Mouse (Mus musculus) testis, adult 2 months (tissue): ENCODE data around the gene Itpr3. TPM values are rescaled to one million over a fixed set of nuclear protein-coding genes. Genes with fewer than 3 reads are reported as not detected.

Source experiments
- H3K27ac ChIP-seq: fragments of 200-500 bp; 2 replicates; pipeline ENCODE4 v1.5.1; 2012; ENCODE audit warnings: low read depth, low read length; ENCODE audit not compliant: control insufficient read depth, insufficient read depth
- H3K27me3 ChIP-seq: fragments of 200-500 bp; 2 replicates; pipeline ENCODE4 v1.6.1; 2012; ENCODE audit warnings: mild to moderate bottlenecking, low read length, moderate library complexity; ENCODE audit not compliant: control insufficient read depth, insufficient read depth
- H3K36me3 ChIP-seq: fragments of 200-500 bp; 2 replicates; pipeline ENCODE4 v1.6.1; 2012; ENCODE audit warnings: mild to moderate bottlenecking, low read length; ENCODE audit not compliant: control insufficient read depth, insufficient read depth
- H3K4me1 ChIP-seq: fragments of 200-500 bp; 2 replicates; pipeline ENCODE4 v1.6.1; 2012; ENCODE audit warnings: low read length; ENCODE audit not compliant: control insufficient read depth, insufficient read depth
- H3K4me3 ChIP-seq: fragments of 200-500 bp; 2 replicates; pipeline ENCODE4 v1.5.1; 2012; ENCODE audit warnings: low read depth, mild to moderate bottlenecking, low read length, moderate library complexity, mixed read lengths; ENCODE audit not compliant: control insufficient read depth
- CTCF ChIP-seq: fragments of 200-500 bp; IDR thresholded peaks from 2 replicates; pipeline ENCODE4 v1.5.1; 2012; ENCODE audit warnings: low read depth, mild to moderate bottlenecking, inconsistent platforms, low read length, moderate library complexity; ENCODE audit not compliant: control insufficient read depth, insufficient read depth, insufficient replicate concordance
- POLR2A ChIP-seq: fragments of 200-500 bp; IDR thresholded peaks from 2 replicates; pipeline ENCODE4 v1.6.1; 2012; ENCODE audit warnings: low read depth, mild to moderate bottlenecking, inconsistent platforms, low read length, moderate library complexity; ENCODE audit not compliant: control insufficient read depth
- polyA plus RNA-seq: library from polyadenylated mRNA; depleted of rRNA; stranded (reverse); fragments of >200 nt; gene quantifications from 2 replicates; pipeline ENCODE4 v1.2.3, GENCODE M21; 2012

Itpr3 gene
- polyA plus RNA-seq, 1 experiment, result 32.7 TPM

DNA sequence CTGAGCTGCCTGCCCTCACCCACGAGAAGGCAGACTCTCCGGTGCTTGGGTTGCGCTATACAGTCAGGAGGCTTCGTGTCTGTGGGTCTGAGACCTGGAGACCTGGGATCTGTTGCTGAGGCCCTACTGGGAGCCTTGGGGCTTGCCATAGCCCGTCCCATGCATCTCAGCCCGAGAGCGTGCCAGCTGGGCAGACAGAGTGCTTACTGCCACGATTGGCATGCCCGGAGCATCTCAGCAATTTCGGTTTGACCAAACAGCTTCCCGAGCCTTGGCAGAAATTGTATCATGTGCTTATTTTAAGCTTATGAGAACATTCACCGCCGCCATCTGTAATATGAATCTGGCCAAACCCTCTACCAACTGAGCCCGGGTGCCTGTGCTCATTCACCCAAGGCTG, 97.2 kb downstream of the Itpr3 start:
- Histone ChIP-seq H3K4me3 (no peak overlapping the region), H3K27me3 (no peaks in the 10 kb centered on the region), H3K4me1 (peaks cover 9% of the 10 kb centered on the region), H3K27ac (no peak overlapping the region), H3K36me3 (no peaks in the 10 kb centered on the region)
- TF ChIP-seq CTCF (no peak), POLR2A (no peak)

DNA sequence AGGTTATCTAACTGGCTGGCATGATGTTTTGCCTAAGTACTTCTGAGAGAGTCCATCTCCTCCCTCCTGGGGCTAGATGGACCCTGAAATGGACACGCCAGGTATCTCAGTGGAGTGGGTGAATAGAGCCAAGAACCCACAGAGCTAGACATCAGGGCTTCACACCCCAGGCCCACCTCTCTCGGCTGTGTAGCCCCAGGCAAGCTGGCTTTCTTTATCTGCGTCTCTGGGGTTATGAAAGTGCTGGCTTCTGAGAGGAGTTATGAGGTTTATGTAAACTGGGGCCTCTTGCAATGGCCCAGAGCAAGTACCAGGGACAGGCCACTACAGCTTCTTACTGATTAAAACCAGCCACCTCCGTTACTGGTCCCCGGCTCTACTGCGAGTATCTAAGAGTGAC, 97.8 kb downstream of the Itpr3 start:
- Histone ChIP-seq H3K27ac (no peak overlapping the region), H3K27me3 (no peaks in the 10 kb centered on the region), H3K4me3 (no peak overlapping the region), H3K4me1 (peaks cover 9% of the 10 kb centered on the region), H3K36me3 (no peaks in the 10 kb centered on the region)
- TF ChIP-seq CTCF, result no peak
- no peak for TF ChIP-seq POLR2A

DNA sequence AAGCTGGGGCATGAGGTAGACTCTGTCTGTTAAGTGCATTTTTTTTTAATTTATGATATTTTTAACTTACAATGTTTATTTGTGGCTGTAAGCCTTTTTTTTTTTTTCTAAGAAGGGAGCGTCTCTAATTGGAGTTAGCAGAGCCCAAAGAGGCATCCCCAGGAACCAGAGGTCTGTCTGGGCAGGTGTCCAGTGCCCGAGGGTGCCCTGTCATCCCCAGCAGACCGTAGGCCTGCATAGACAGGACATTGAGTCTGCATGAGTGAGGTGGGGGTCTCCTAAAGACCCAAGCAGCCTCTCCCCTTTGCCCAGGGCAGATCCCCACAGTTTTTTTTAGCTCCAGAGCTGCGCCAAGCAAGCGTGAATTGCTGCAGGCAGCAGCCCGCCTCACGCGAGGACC, 98.6 kb downstream of the Itpr3 start:
- Histone ChIP-seq H3K36me3 (no peaks in the 10 kb centered on the region), H3K4me1 (peaks cover 7% of the 10 kb centered on the region), H3K27ac (no peak overlapping the region), H3K27me3 (no peaks in the 10 kb centered on the region), H3K4me3 (no peak overlapping the region)
- TF ChIP-seq POLR2A (no peak), CTCF (no peak)

DNA sequence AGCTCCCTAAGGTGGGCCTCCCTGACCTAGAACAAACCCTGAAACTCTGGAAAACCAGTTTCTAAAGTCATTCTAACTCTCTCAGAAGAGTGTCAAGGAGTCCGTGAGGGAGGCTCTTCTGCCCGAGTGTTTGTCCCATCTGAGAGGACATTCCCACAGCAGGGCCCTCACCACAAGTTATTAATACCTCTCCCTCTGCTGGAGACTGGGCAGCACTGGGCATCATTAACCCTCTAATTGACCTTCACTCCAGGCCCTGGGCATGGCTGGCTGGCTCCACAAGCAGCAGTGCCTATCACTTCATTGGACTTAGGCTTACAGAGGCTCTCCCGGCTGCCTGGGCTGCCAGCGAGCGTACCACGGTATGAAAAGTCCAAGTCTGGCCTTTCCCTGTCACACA, 101.3 kb downstream of the Itpr3 start:
- no peaks in the 10 kb centered on the region for H3K27me3 ChIP-seq
- no peak overlapping the region for H3K27ac ChIP-seq
- no peak overlapping the region for H3K4me3 ChIP-seq
- no peak for TF ChIP-seq POLR2A
- TF ChIP-seq CTCF, result no peak
- peaks cover 4% of the 10 kb centered on the region; the same call in 1 of the 2 replicates for H3K4me1 ChIP-seq
- H3K36me3 ChIP-seq, result no peaks in the 10 kb centered on the region

DNA sequence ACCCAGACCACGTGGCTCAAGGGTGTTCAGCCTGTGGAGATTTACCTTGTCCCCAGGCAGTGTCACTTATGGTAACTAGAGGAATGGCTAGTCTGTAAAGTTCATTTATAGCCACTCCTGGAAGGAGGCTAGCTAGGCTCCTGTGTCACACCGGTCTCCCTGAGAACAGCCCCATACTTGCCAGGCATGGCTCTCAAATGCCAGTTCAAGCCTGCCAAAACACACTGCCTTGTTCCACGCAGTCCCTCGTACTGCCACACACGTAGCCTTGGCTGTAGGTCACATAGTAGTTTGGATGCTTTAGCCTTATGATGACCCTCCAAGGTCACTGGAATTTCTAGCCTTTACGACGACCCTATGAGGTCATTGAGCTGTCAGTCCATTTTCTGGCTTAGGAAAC, 102.1 kb downstream of the Itpr3 start:
- Histone ChIP-seq H3K27ac (no peak overlapping the region), H3K4me1 (no peaks in the 10 kb centered on the region), H3K27me3 (no peaks in the 10 kb centered on the region), H3K4me3 (no peak overlapping the region), H3K36me3 (no peaks in the 10 kb centered on the region)
- TF ChIP-seq CTCF (no peak), POLR2A (no peak)

DNA sequence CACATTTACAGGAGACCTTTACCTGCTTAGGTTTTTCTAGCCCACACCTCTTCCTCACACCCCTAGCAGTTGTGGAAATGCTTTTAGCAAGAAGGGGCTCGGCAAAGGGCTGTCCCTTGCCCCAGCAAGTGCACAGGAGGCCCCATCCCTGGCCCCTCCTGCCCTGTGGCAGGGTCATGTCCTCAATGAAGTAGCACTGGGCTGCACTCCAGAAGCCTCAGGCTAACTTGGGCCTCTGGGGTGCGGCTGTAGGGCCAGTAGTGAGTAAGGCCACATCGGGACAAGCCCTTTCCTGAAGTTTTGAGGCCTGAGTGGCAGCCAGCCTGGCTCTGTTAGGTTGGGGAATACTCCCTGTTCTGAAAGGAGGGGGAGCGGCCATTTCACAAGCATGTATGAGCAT, 103.8 kb downstream of the Itpr3 start:
- H3K36me3 ChIP-seq, result no peaks in the 10 kb centered on the region
- H3K4me3 ChIP-seq, result no peak overlapping the region
- no peak for TF ChIP-seq CTCF
- TF ChIP-seq POLR2A, result no peak
- H3K27ac ChIP-seq, result no peak overlapping the region
- no peaks in the 10 kb centered on the region for H3K27me3 ChIP-seq
- H3K4me1 ChIP-seq, result no peaks in the 10 kb centered on the region

DNA sequence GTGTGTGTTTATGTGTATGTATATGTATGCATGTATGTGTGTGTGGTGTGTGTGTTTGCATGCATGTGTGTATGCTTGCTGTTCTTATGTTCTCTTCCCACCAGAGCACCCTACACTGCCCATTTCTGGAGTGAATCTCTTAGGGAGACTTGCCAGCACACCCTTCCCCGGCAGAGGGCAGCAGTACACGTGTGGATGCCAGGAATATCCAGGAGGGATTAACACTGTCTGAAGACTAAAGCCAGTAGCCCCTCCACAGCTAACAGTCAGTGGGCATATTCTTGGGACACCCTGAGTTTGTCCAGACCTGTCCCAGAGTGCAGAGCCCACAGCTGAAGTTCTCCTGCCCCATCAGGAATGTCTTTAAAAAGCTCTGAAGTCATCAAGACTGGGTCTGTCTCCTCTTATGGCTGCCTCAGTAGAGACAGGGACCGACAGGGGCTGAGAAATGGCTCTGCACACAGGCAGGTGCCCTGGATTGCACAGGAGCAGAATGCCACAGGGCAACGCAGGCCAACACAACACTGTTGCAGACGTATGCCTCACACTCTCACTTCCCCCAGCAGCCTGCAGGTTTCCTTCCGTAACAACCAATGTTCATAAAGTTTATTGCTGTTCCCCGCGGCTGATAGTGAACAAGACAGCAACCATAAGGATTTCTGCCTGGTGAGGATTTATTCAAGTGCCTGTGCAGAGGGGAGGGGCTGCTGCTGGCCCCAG, 108.1 kb downstream of the Itpr3 start:
- no peak overlapping the region for H3K4me3 ChIP-seq
- H3K36me3 ChIP-seq, result no peaks in the 10 kb centered on the region
- peak; percentile 45; the same call in 1 of the 2 replicates for TF ChIP-seq CTCF
- no peak for TF ChIP-seq POLR2A
- no peak overlapping the region for H3K27ac ChIP-seq
- H3K27me3 ChIP-seq, result no peaks in the 10 kb centered on the region
- no peaks in the 10 kb centered on the region for H3K4me1 ChIP-seq

DNA sequence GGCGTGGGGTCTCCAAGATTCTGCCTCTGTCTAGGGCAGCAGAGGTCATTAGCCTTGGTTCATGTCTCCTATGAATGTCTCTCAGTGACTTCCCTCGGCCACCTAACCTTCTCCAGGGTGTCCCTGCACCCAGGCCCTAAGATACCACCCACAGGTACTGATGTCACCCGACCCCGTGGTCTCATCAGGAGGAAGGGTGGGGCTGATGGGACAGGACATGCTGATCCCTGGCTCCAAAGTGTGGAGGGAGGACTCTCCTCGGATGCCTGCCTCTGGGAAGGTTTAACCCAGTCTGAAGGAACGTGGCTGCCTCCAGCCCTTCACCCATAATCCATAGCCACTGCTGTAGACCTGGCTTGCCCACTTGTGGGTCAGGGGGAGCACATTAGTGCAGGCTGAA, 109.8 kb downstream of the Itpr3 start:
- H3K36me3 ChIP-seq, result no peaks in the 10 kb centered on the region
- no peaks in the 10 kb centered on the region for H3K27me3 ChIP-seq
- no peak overlapping the region for H3K4me3 ChIP-seq
- no peaks in the 10 kb centered on the region for H3K4me1 ChIP-seq
- TF ChIP-seq POLR2A, result no peak
- no peak for TF ChIP-seq CTCF
- H3K27ac ChIP-seq, result no peak overlapping the region

DNA sequence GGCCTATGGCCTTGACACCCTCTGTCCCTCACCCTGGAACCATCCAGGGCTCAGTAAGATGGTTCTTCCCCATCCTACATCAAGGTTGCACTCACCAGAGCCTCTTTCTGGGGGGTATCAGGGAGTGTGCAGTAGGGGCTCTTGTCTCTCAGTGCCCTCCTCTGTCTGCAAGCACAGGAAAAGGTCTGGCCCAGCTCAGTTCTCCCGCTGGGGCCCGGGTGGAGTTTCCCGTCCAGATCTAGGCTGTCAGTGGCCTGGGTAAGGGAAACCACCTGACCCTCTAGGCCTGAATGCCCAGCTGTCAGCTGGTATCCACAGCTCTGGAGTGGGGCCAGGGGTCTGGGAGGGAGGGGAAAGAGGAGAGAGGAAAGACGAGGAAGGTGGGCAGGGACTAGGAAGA, 110.4 kb downstream of the Itpr3 start, which contains the start of gene Ip6k3:
Gene Ip6k3, minus strand, starts transcription at position 251 of the 400 bp plus-strand sequence.
- Histone ChIP-seq H3K36me3 (no peaks in the 10 kb centered on the region), H3K4me1 (no peaks in the 10 kb centered on the region), H3K4me3 (no peak within 1 kb of the TSS), H3K27me3 (no peaks in the 10 kb centered on the region), H3K27ac (no peak within 1 kb of the TSS)
- TF ChIP-seq CTCF (no peak), POLR2A (no peak)
